Mouse (Mus musculus) MEL (cell line): Measurements from ENCODE around the gene Ift27. TPM values are rescaled to one million over a fixed set of nuclear protein-coding genes. Genes with fewer than 3 reads are reported as not detected.

ENCODE experiments used
- DNase-seq: peaks from one replicate; pipeline ENCODE4 v3.0.0; 2011; ENCODE audit warnings: low read depth, low spot score
- H3K27ac ChIP-seq: 2 replicates; pipeline ENCODE4 v1.5.1; 2012; ENCODE audit warnings: low read depth, mild to moderate bottlenecking, control low read depth, low read length, moderate library complexity; ENCODE audit not compliant: control insufficient read depth
- H3K27me3 ChIP-seq, 2 experiments: fragments of 150-350 bp in 1 of 2; sonication (generic) in 1 of 2; 2 replicates each; pipeline ENCODE4 v1.6.1; 2012; ENCODE audit warnings: low read length in 2 of 2, mild to moderate bottlenecking in 2 of 2, improper control_type of control experiment in 1 of 2, moderate library complexity in 1 of 2; ENCODE audit not compliant: insufficient read depth in 2 of 2, control insufficient read depth in 1 of 2
- H3K36me3 ChIP-seq, 2 experiments: 2 replicates each; pipeline ENCODE4 v1.6.1; 2012 to 2014; ENCODE audit warnings: low read length in 2 of 2, improper control_type of control experiment in 1 of 2, inconsistent platforms in 1 of 2, mild to moderate bottlenecking in 1 of 2; ENCODE audit not compliant: insufficient read depth in 2 of 2, control insufficient read depth in 1 of 2
- H3K4me1 ChIP-seq, 2 experiments: fragments of 150-350 bp in 1 of 2; sonication (generic) in 1 of 2; 2 replicates each; pipeline ENCODE4 v1.6.1; 2012; ENCODE audit warnings: low read length in 2 of 2, improper control_type of control experiment in 1 of 2, mild to moderate bottlenecking in 1 of 2; ENCODE audit not compliant: insufficient read depth in 2 of 2, control insufficient read depth in 1 of 2
- H3K4me3 ChIP-seq, 2 experiments: fragments of 150-350 bp in 1 of 2; sonication (generic) in 1 of 2; 2 replicates each; pipeline ENCODE4 v1.5.1; 2012; ENCODE audit warnings: low read depth in 2 of 2, low read length in 2 of 2, mild to moderate bottlenecking in 2 of 2, moderate library complexity in 2 of 2, control low read depth in 1 of 2, improper control_type of control experiment in 1 of 2; ENCODE audit not compliant: control insufficient read depth in 1 of 2, insufficient read depth in 1 of 2
- H3K79me2 ChIP-seq: 2 replicates; pipeline ENCODE4 v1.6.1; 2012; ENCODE audit warnings: mild to moderate bottlenecking, low read length, moderate library complexity; ENCODE audit not compliant: control insufficient read depth, poor library complexity, insufficient read depth
- H3K9ac ChIP-seq: 2 replicates; pipeline ENCODE4 v1.6.1; 2012; ENCODE audit warnings: low read depth, mild to moderate bottlenecking, control low read depth, low read length, moderate library complexity; ENCODE audit not compliant: control insufficient read depth, poor library complexity, severe bottlenecking
- H3K9me3 ChIP-seq: fragments of 150-350 bp; sonication (generic); replicated peaks from 2 replicates; pipeline ENCODE4 v1.6.1; 2012; ENCODE audit warnings: mild to moderate bottlenecking, low read length, improper control_type of control experiment, moderate library complexity; ENCODE audit not compliant: insufficient read depth
- BHLHE40 ChIP-seq: IDR thresholded peaks from 2 replicates; pipeline ENCODE4 v1.6.1; 2012; ENCODE audit warnings: low read depth, mild to moderate bottlenecking, inconsistent platforms, low read length, improper control_type of control experiment, borderline replicate concordance
- CHD1 ChIP-seq: IDR thresholded peaks from 2 replicates; pipeline ENCODE4 v1.6.1; 2012; ENCODE audit warnings: low read depth, mild to moderate bottlenecking, inconsistent platforms, low read length, improper control_type of control experiment
- CHD2 ChIP-seq: IDR thresholded peaks from 2 replicates; pipeline ENCODE4 v1.6.1; 2011; ENCODE audit warnings: low read length, improper control_type of control experiment
- EP300 ChIP-seq, 2 experiments: IDR thresholded peaks; 2 replicates each; pipeline ENCODE4 v1.6.1; 2011; ENCODE audit warnings: improper control_type of control experiment in 2 of 2, low read length in 2 of 2, low read depth in 1 of 2, mild to moderate bottlenecking in 1 of 2
- GABPA ChIP-seq: IDR thresholded peaks from 2 replicates; pipeline ENCODE4 v1.6.1; 2012; ENCODE audit warnings: low read depth, mild to moderate bottlenecking, inconsistent platforms, low read length, improper control_type of control experiment, moderate library complexity
- GATA1 ChIP-seq: IDR thresholded peaks from 2 replicates; pipeline ENCODE4 v1.6.1; 2011; ENCODE audit warnings: low read depth, low read length, improper control_type of control experiment
- HCFC1 ChIP-seq: IDR thresholded peaks from 2 replicates; pipeline ENCODE4 v1.6.1; 2012; ENCODE audit warnings: low read depth, mild to moderate bottlenecking, inconsistent platforms, low read length, improper control_type of control experiment, moderate library complexity
- KAT2A ChIP-seq: conservative IDR thresholded peaks from 2 replicates; pipeline ENCODE4 v1.6.1; 2012; ENCODE audit warnings: low read depth, low read length, improper control_type of control experiment, inconsistent platforms
- MAX ChIP-seq: IDR thresholded peaks from 2 replicates; pipeline ENCODE4 v1.6.1; 2011; ENCODE audit warnings: low read length, improper control_type of control experiment
- MXI1 ChIP-seq: IDR thresholded peaks from 2 replicates; pipeline ENCODE4 v1.6.1; 2011; ENCODE audit warnings: mild to moderate bottlenecking, low read depth, low read length, improper control_type of control experiment
- MYB ChIP-seq: IDR thresholded peaks from 2 replicates; pipeline ENCODE4 v1.6.1; 2011; ENCODE audit warnings: mild to moderate bottlenecking, low read depth, low read length, improper control_type of control experiment
- MYC ChIP-seq: IDR thresholded peaks from 2 replicates; pipeline ENCODE4 v1.6.1; 2011; ENCODE audit warnings: low read depth, mild to moderate bottlenecking, low read length, improper control_type of control experiment, moderate library complexity
- NELFE ChIP-seq: IDR thresholded peaks from 2 replicates; pipeline ENCODE4 v1.6.1; 2011; ENCODE audit warnings: low read depth, low read length, improper control_type of control experiment
- NRF1 ChIP-seq: IDR thresholded peaks from 2 replicates; pipeline ENCODE4 v1.6.1; 2014; ENCODE audit warnings: low read depth, mild to moderate bottlenecking, inconsistent platforms, low read length, improper control_type of control experiment, moderate library complexity; ENCODE audit not compliant: poor library complexity, insufficient read depth, severe bottlenecking
- POLR2AphosphoS5 ChIP-seq: IDR thresholded peaks from 2 replicates; pipeline ENCODE4 v1.6.1; 2012; ENCODE audit warnings: low read depth, borderline replicate concordance, mild to moderate bottlenecking, inconsistent platforms, low read length, moderate library complexity, mixed read lengths
- RCOR1 ChIP-seq: IDR thresholded peaks from 2 replicates; pipeline ENCODE4 v1.6.1; 2012; ENCODE audit warnings: low read depth, mild to moderate bottlenecking, inconsistent platforms, low read length, improper control_type of control experiment
- SIN3A ChIP-seq: IDR thresholded peaks from 2 replicates; pipeline ENCODE4 v1.6.1; 2012; ENCODE audit warnings: low read length, improper control_type of control experiment, inconsistent platforms
- TAL1 ChIP-seq: IDR thresholded peaks from 2 replicates; pipeline ENCODE4 v1.6.1; 2012; ENCODE audit warnings: mild to moderate bottlenecking, inconsistent platforms, low read length, moderate library complexity, mixed read lengths
- USF1 ChIP-seq: IDR thresholded peaks from 2 replicates; pipeline ENCODE4 v1.6.1; 2014; ENCODE audit warnings: low read depth, mild to moderate bottlenecking, inconsistent platforms, low read length, improper control_type of control experiment, moderate library complexity
- USF2 ChIP-seq, 2 experiments: IDR thresholded peaks; 2 replicates each; pipeline ENCODE4 v1.6.1; 2011 to 2012; ENCODE audit warnings: improper control_type of control experiment in 2 of 2, low read length in 2 of 2, borderline replicate concordance in 1 of 2, inconsistent platforms in 1 of 2, low read depth in 1 of 2, mild to moderate bottlenecking in 1 of 2; ENCODE audit not compliant: insufficient read depth in 1 of 2
- ZKSCAN1 ChIP-seq: IDR thresholded peaks from 2 replicates; pipeline ENCODE4 v1.6.1; 2012; ENCODE audit warnings: low read depth, mild to moderate bottlenecking, inconsistent platforms, low read length, improper control_type of control experiment, moderate library complexity
- ZNF384 ChIP-seq: IDR thresholded peaks from 2 replicates; pipeline ENCODE4 v1.6.1; 2012; ENCODE audit warnings: low read depth, mild to moderate bottlenecking, inconsistent platforms, low read length, improper control_type of control experiment
- polyA plus RNA-seq, 2 experiments: library from polyadenylated mRNA; stranded (reverse) in 1 of 2; unstranded in 1 of 2; fragments of >175 nt in 1 of 2; fragments of >200 nt in 1 of 2; gene quantifications; 2 replicates each; pipeline versions ENCODE4 v1.2.1 to v1.2.4; 2012; ENCODE audit warnings: low replicate concordance in 2 of 2, low read depth in 1 of 2; ENCODE audit not compliant: insufficient read length in 2 of 2, insufficient read depth in 1 of 2, missing spikeins in 1 of 2
- total RNA-seq: library from RNA; depleted of rRNA; stranded (reverse); fragments of 300-350 nt; gene quantifications from 2 replicates; pipeline ENCODE4 v1.2.3, GENCODE M21; 2012

Ift27 gene
- total and polyA plus RNA-seq, 3 experiments, result 10.4 to 18.0 TPM; not detected in 1

DNA sequence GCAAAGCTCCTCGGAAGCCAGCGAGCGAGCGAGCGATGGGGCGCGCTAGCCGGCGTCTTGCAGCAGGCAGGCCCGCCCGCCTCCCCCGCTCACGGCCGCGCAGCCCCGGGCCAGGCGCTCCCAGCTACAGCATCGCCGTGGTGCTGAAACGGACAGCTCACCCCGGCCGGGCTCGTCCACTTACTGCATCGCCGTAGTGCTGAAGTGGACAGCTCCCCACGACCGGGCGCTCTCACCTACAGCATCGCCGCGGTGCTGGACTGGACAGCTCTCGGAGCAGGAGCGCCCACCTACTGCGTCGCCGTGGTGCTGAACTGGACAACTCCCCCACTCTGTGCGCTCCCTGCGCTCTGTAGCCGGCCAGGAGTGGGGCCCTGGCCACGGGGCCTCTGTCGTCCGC lies 54.2 kb downstream of the Ift27 start, which contains the start of gene Cacng2:
Cacng2 (minus strand) TSS at position 325 of the 400 bp plus-strand sequence.
- no peak for TF ChIP-seq HCFC1
- no peak for TF ChIP-seq BHLHE40
- TF ChIP-seq CHD2, result no peak
- TF ChIP-seq EP300 (IDR thresholded peaks at IDR 0.05; ENCODE audit: low read depth in 1 of 2, low read length in 2 of 2), result no peak
- no peak for TF ChIP-seq USF2 (IDR thresholded peaks at IDR 0.05; ENCODE audit: borderline replicate concordance in 1 of 2, insufficient read depth in 1 of 2, low read depth in 1 of 2, low read length in 2 of 2)
- peak; percentile 99 for TF ChIP-seq SIN3A
- TF ChIP-seq USF1, result no peak
- no peak for TF ChIP-seq ZNF384
- TF ChIP-seq NRF1, result no peak
- peak; percentile 97 for TF ChIP-seq MXI1
- TF ChIP-seq CHD1, result no peak
- Histone ChIP-seq H3K27me3 (peaks cover 0 to 2% of the 10 kb centered on the region in 2 experiments; a peak in 1 of 4 replicates), H3K9ac (no peak within 1 kb of the TSS), H3K27ac (no peak within 1 kb of the TSS), H3K36me3 (no peaks in the 10 kb centered on the region), H3K79me2 (no peaks in the 10 kb centered on the region), H3K4me1 (no peaks in the 10 kb centered on the region), H3K9me3 (no peaks in the 10 kb centered on the region), H3K4me3 (no peak within 1 kb of the TSS)
- DNase-seq, result peak; percentile 91

GRCm38 (mm10) chr15:78119248-78119647 lies 54.7 kb downstream of the Ift27 start:
- Histone ChIP-seq H3K27ac (no peak overlapping the region), H3K9me3 (no peaks in the 10 kb centered on the region), H3K4me3 (no peak overlapping the region), H3K27me3 (peaks cover 0 to 2% of the 10 kb centered on the region in 2 experiments; a peak in 1 of 4 replicates), H3K79me2 (no peaks in the 10 kb centered on the region), H3K36me3 (no peaks in the 10 kb centered on the region), H3K4me1 (no peaks in the 10 kb centered on the region), H3K9ac (no peak overlapping the region)
- no peak for DNase-seq
- TF ChIP-seq MAX, result no peak
- TF ChIP-seq NELFE, result no peak
- TF ChIP-seq ZKSCAN1, result no peak
- TF ChIP-seq RCOR1, result no peak
- TF ChIP-seq USF2 (IDR thresholded peaks at IDR 0.05; ENCODE audit: borderline replicate concordance in 1 of 2, insufficient read depth in 1 of 2, low read depth in 1 of 2, low read length in 2 of 2), result no peak
- TF ChIP-seq MYB, result no peak
- TF ChIP-seq EP300 (IDR thresholded peaks at IDR 0.05; ENCODE audit: low read depth in 1 of 2, low read length in 2 of 2), result no peak
- TF ChIP-seq TAL1, result no peak
- TF ChIP-seq POLR2AphosphoS5, result no peak
- TF ChIP-seq GATA1, result no peak
- no peak for TF ChIP-seq GABPA
- no peak for TF ChIP-seq MXI1
- no peak for TF ChIP-seq MYC
- no peak for TF ChIP-seq KAT2A
